Mouse (Mus musculus): Measurements from ENCODE around the gene Oard1. TPM values are rescaled to one million over a fixed set of nuclear protein-coding genes. Genes with fewer than 3 reads are reported as not detected.
A peak's percentile ranks its signal among the peaks of the same experiment; 100 is the strongest.

Gene Oard1
- polyA plus RNA-seq (2015; fragmentation: Nextera tagmentation; extraction: Ambion mirVana), result 45.1 and 47.1 TPM in 2 replicates

- Histone ChIP-seq H3K27ac (peak within 1 kb of the TSS; percentile 100), H3K27me3 (no peaks in the 10 kb centered on the region), H3K4me3 (peak within 1 kb of the TSS; percentile 85), H3K4me2 (peak within 1 kb of the TSS; percentile 75), H3K9ac (peak within 1 kb of the TSS; percentile 99), H3K36me3 (peaks cover 10% of the 10 kb centered on the region), H3K4me1 (replicated peaks) (peaks cover 33% of the 10 kb centered on the region), H3K9me3 (no peaks in the 10 kb centered on the region)
- peak; percentile 98 for ATAC-seq (ENCODE audit: low FRiP score)
- under 1% methylated on average over 76 of the region's 84 CpGs for whole genome bisulfite sequencing
Measured at GRCm38 (mm10) chr17:48409380-48410298, at the start of gene Oard1, which contains the start of gene Nfya. Gene Oard1, plus strand, starts transcription at chr17:48410014. Gene Nfya, minus strand, starts transcription at chr17:48409906.

GRCm38 (mm10) chr17:48360462-48360861 is 49.4 kb upstream of the Oard1 start:
- no peak for ATAC-seq (ENCODE audit: low FRiP score)
- Histone ChIP-seq H3K36me3 (no peaks in the 10 kb centered on the region), H3K9me3 (no peaks in the 10 kb centered on the region), H3K4me3 (no peak overlapping the region), H3K4me2 (no peak overlapping the region), H3K27me3 (no peaks in the 10 kb centered on the region), H3K27ac (no peak overlapping the region), H3K4me1 (replicated peaks) (no peaks in the 10 kb centered on the region), H3K9ac (no peak overlapping the region)
- WGBS, result 91% methylated on average over 4 of the region's 4 CpGs

- H3K36me3 ChIP-seq, result no peaks in the 10 kb centered on the region
- H3K27ac ChIP-seq, result no peak overlapping the region
- no peak overlapping the region for H3K9ac ChIP-seq
- no peak overlapping the region for H3K4me3 ChIP-seq
- H3K27me3 ChIP-seq, result no peaks in the 10 kb centered on the region
- H3K4me2 ChIP-seq, result no peak overlapping the region
- no peaks in the 10 kb centered on the region for H3K4me1 ChIP-seq (replicated peaks)
- no peak for ATAC-seq (ENCODE audit: low FRiP score)
- H3K9me3 ChIP-seq, result no peaks in the 10 kb centered on the region
- 76% methylated on average over 3 of the region's 3 CpGs for WGBS
Measured at GRCm38 (mm10) chr17:48362346-48362745, 47.5 kb upstream of the Oard1 start.

- no peak overlapping the region for H3K4me2 ChIP-seq
- no peak overlapping the region for H3K27ac ChIP-seq
- H3K9ac ChIP-seq, result no peak overlapping the region
- H3K4me3 ChIP-seq, result no peak overlapping the region
- H3K36me3 ChIP-seq, result no peaks in the 10 kb centered on the region
- no peaks in the 10 kb centered on the region for H3K9me3 ChIP-seq
- no peaks in the 10 kb centered on the region for H3K27me3 ChIP-seq
- ATAC-seq (ENCODE audit: low FRiP score), result no peak
- H3K4me1 ChIP-seq (replicated peaks), result no peaks in the 10 kb centered on the region
- 90% methylated on average over 8 of the region's 8 CpGs for WGBS
Measured at GRCm38 (mm10) chr17:48362966-48363365, 46.8 kb upstream of the Oard1 start.

DNA sequence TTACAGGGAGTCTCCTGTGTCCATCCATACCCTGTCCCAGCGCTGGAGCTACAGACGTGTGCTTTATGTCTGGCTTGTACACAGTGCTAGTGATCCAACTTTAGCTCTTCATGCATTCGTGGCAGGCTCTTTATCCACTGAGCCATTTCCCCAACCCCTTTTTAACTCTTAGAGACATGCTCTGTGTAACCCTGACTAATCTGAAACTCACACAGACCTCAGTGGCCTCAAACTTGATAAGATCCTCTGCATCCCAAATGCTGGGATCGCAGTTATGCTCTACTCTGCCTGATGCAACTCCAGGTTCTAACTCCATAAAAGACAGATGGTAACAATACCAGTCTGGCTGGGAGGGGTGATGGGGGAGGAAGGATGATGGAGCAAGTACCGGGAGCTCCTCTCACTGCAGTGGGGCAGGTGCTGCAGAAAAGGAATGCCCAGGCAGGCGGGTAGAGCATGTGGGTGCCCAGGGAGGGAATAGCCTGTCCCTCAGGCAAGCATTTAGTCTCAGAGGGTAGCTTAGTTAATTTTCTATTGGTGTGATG is 46.3 kb upstream of the Oard1 start:
- Histone ChIP-seq H3K4me2 (no peak overlapping the region), H3K9ac (no peak overlapping the region), H3K4me3 (no peak overlapping the region), H3K36me3 (no peaks in the 10 kb centered on the region), H3K27me3 (no peaks in the 10 kb centered on the region), H3K9me3 (no peaks in the 10 kb centered on the region), H3K27ac (no peak overlapping the region), H3K4me1 (replicated peaks) (no peaks in the 10 kb centered on the region)
- ATAC-seq (ENCODE audit: low FRiP score), result no peak
- 79% methylated on average over 6 of the region's 6 CpGs for WGBS

DNA sequence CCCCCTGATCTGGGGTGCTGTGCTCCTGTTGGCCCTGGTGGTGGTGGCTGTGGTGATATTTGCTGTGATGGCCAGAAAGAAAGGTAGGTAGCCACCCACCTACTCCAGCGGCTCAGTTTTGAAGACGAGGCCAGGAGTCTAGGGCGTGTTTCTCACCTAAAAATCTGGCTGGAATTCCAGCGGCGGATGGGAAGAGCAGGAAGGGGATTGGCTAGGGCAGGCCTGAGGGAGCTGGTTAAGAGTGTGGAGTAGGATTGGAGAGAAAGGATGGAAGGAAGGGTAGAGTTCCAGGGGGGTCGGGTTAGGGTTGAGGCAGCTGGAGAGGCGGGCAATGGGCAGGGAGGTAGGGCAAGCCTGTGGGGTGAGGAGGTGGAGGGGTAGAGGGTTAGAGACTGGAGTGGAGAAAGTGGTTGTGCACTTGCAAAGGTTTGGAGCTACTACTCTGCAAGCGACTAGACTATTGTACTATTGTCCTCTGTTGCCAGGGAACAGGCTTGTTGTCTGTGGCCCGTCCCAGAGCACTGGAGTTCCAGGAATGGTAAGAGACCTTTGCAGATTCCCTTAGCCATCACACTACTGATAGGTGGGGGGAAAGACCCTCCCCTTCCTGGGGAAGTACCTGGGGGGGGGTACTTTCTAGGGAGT is 44.2 kb upstream of the Oard1 start:
- H3K27me3 ChIP-seq, result no peaks in the 10 kb centered on the region
- no peak overlapping the region for H3K4me2 ChIP-seq
- H3K27ac ChIP-seq, result no peak overlapping the region
- H3K36me3 ChIP-seq, result no peaks in the 10 kb centered on the region
- no peaks in the 10 kb centered on the region for H3K9me3 ChIP-seq
- no peaks in the 10 kb centered on the region for H3K4me1 ChIP-seq (replicated peaks)
- no peak overlapping the region for H3K4me3 ChIP-seq
- H3K9ac ChIP-seq, result no peak overlapping the region
- 71% methylated on average over 9 of the region's 9 CpGs for WGBS
- ATAC-seq (ENCODE audit: low FRiP score), result no peak

GRCm38 (mm10) chr17:48366806-48367205 is 43.0 kb upstream of the Oard1 start:
- H3K27me3 ChIP-seq, result no peaks in the 10 kb centered on the region
- no peaks in the 10 kb centered on the region for H3K4me1 ChIP-seq (replicated peaks)
- no peak for ATAC-seq (ENCODE audit: low FRiP score)
- H3K4me2 ChIP-seq, result no peak overlapping the region
- WGBS, result 89% methylated on average over 5 of the region's 5 CpGs
- no peak overlapping the region for H3K9ac ChIP-seq
- H3K9me3 ChIP-seq, result no peaks in the 10 kb centered on the region
- no peaks in the 10 kb centered on the region for H3K36me3 ChIP-seq
- no peak overlapping the region for H3K27ac ChIP-seq
- H3K4me3 ChIP-seq, result no peak overlapping the region

DNA sequence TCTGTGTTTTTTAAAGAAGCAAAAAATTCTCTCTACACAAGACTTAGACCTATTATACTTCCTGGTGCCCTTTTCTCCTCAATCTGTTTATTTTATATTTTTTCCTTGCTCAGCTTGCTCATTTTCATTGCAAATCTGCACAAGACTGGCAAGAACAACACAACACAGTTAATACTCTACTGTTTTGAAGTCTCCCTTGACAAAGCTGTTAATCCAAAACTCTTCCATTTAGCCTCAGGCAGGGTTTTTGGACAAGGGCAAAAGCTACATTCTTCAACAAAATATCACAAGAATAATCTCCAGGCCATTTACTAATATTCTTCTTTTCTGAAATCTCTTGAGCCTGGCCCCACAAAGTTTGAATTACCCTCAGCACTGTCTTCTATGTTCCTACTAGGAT is 38.2 kb upstream of the Oard1 start:
- no peaks in the 10 kb centered on the region for H3K27me3 ChIP-seq
- no peak overlapping the region for H3K4me2 ChIP-seq
- no peaks in the 10 kb centered on the region for H3K36me3 ChIP-seq
- H3K9ac ChIP-seq, result no peak overlapping the region
- ATAC-seq (ENCODE audit: low FRiP score), result no peak
- H3K4me1 ChIP-seq (replicated peaks), result no peaks in the 10 kb centered on the region
- H3K27ac ChIP-seq, result no peak overlapping the region
- no peaks in the 10 kb centered on the region for H3K9me3 ChIP-seq
- H3K4me3 ChIP-seq, result no peak overlapping the region

- Histone ChIP-seq H3K36me3 (no peaks in the 10 kb centered on the region), H3K4me1 (replicated peaks) (no peaks in the 10 kb centered on the region), H3K4me2 (no peak overlapping the region), H3K27ac (no peak overlapping the region), H3K9me3 (no peaks in the 10 kb centered on the region), H3K9ac (no peak overlapping the region), H3K4me3 (no peak overlapping the region), H3K27me3 (no peaks in the 10 kb centered on the region)
- 80% methylated on average over 8 of the region's 8 CpGs for WGBS
- ATAC-seq (ENCODE audit: low FRiP score), result no peak
Measured at GRCm38 (mm10) chr17:48372987-48373386, 36.8 kb upstream of the Oard1 start.

DNA sequence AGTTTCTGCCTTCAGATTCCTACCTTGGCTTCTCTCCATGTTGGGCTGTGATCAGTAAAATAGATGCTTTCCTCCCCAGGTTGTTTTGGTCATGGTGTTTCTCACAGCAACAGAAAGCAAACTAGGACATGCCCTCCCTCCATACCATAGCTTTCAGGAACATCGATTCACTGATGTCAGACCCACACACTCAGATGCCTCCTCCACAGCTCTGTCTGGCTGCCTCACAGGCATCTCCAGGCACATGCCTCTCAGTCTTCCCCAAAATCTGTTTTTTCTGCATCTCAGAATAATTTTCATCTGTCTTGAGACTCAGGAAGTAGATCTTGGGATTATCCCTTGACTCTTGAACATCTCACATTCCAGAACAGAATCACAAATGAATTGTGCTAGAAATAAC is 33.7 kb upstream of the Oard1 start:
- no peak overlapping the region for H3K27ac ChIP-seq
- H3K4me1 ChIP-seq (replicated peaks), result no peaks in the 10 kb centered on the region
- 94% methylated on average over 1 of the region's 1 CpGs for WGBS
- H3K9me3 ChIP-seq, result no peaks in the 10 kb centered on the region
- no peaks in the 10 kb centered on the region for H3K27me3 ChIP-seq
- no peak overlapping the region for H3K4me2 ChIP-seq
- no peak for ATAC-seq (ENCODE audit: low FRiP score)
- no peaks in the 10 kb centered on the region for H3K36me3 ChIP-seq
- H3K9ac ChIP-seq, result no peak overlapping the region
- H3K4me3 ChIP-seq, result no peak overlapping the region

- ATAC-seq (ENCODE audit: low FRiP score), result no peak
- no peak overlapping the region for H3K4me2 ChIP-seq
- no peak overlapping the region for H3K9ac ChIP-seq
- H3K4me1 ChIP-seq (replicated peaks), result no peaks in the 10 kb centered on the region
- no peaks in the 10 kb centered on the region for H3K9me3 ChIP-seq
- H3K4me3 ChIP-seq, result no peak overlapping the region
- no peak overlapping the region for H3K27ac ChIP-seq
- no peaks in the 10 kb centered on the region for H3K27me3 ChIP-seq
- H3K36me3 ChIP-seq, result no peaks in the 10 kb centered on the region
Measured at GRCm38 (mm10) chr17:48379050-48379449, 30.8 kb upstream of the Oard1 start.

- no peaks in the 10 kb centered on the region for H3K27me3 ChIP-seq
Measured at GRCm38 (mm10) chr17:48385786-48386461, 23.9 kb upstream of the Oard1 start.

More at GRCm38 (mm10) chr17:48385786-48386461, 23.9 kb upstream of the Oard1 start:
- Histone ChIP-seq H3K4me2 (no peak overlapping the region), H3K27ac (no peak overlapping the region), H3K4me1 (replicated peaks) (no peaks in the 10 kb centered on the region), H3K36me3 (peaks cover 52% of the 10 kb centered on the region), H3K4me3 (no peak overlapping the region), H3K9me3 (no peaks in the 10 kb centered on the region), H3K9ac (no peak overlapping the region)
- WGBS, result 76% methylated on average over 2 of the region's 2 CpGs
- ATAC-seq (ENCODE audit: low FRiP score), result no peak
